Mouse (Mus musculus): ENCODE data around the gene Anks1b.

The Anks1b gene

GRCm38 (mm10) chr10:90859665-90860523 is 986.6 kb downstream of the Anks1b start:
- in situ Hi-C loops (cut with MboI): no loop called here

GRCm38 (mm10) chr10:90863881-90864598 is 990.7 kb downstream of the Anks1b start:
- in situ Hi-C loops (cut with MboI): no loop called here

GRCm38 (mm10) chr10:90864599-90864889 is 991.2 kb downstream of the Anks1b start:
- in situ Hi-C loops (cut with MboI): no loop called here

GRCm38 (mm10) chr10:90873204-90873603 is 999.9 kb downstream of the Anks1b start:
- in situ Hi-C loops (cut with MboI): no loop called here

GRCm38 (mm10) chr10:90874166-90874565 is 1000.9 kb downstream of the Anks1b start:
- in situ Hi-C loops (cut with MboI): no loop called here

- in situ Hi-C loops (cut with MboI): no loop called here
Measured at GRCm38 (mm10) chr10:90880854-90881560, 1007.7 kb downstream of the Anks1b start.

- in situ Hi-C loops (cut with MboI): no loop called here
Measured at GRCm38 (mm10) chr10:90889566-90889965, 1016.3 kb downstream of the Anks1b start.

- in situ Hi-C loops (cut with MboI): no loop called here
Measured at GRCm38 (mm10) chr10:90892728-90893127, 1019.4 kb downstream of the Anks1b start.

- in situ Hi-C loops (cut with MboI): no loop called here
Measured at GRCm38 (mm10) chr10:90897894-90898293, 1024.6 kb downstream of the Anks1b start.

GRCm38 (mm10) chr10:90904185-90904584 is 1030.9 kb downstream of the Anks1b start:
- in situ Hi-C loops (cut with MboI): no loop called here

GRCm38 (mm10) chr10:90907381-90907780 is 1034.1 kb downstream of the Anks1b start:
- in situ Hi-C loops (cut with MboI): no loop called here

GRCm38 (mm10) chr10:90923476-90923875 is 1050.2 kb downstream of the Anks1b start:
- in situ Hi-C loops (cut with MboI): no loop called here

GRCm38 (mm10) chr10:90933088-90933487 is 1059.8 kb downstream of the Anks1b start:
- in situ Hi-C loops (cut with MboI): no loop called here

- in situ Hi-C loops (cut with MboI): no loop called here
Measured at GRCm38 (mm10) chr10:90934678-90935077, 1061.4 kb downstream of the Anks1b start.

- in situ Hi-C loops (cut with MboI): no loop called here
Measured at GRCm38 (mm10) chr10:90937721-90938460, 1064.6 kb downstream of the Anks1b start.

- in situ Hi-C loops (cut with MboI): no loop called here
Measured at GRCm38 (mm10) chr10:90940521-90941520, 1067.5 kb downstream of the Anks1b start.

GRCm38 (mm10) chr10:90942001-90942700 is 1068.8 kb downstream of the Anks1b start:
- in situ Hi-C loops (cut with MboI): no loop called here

GRCm38 (mm10) chr10:90947043-90947442 is 1073.7 kb downstream of the Anks1b start:
- in situ Hi-C loops (cut with MboI): no loop called here

GRCm38 (mm10) chr10:90947608-90948373 is 1074.5 kb downstream of the Anks1b start:
- in situ Hi-C loops (cut with MboI): no loop called here

Data from mature B cell (primary cell).